11 mouse cellular contexts compared by ENCODE assay signal in the genomic region with DNA sequence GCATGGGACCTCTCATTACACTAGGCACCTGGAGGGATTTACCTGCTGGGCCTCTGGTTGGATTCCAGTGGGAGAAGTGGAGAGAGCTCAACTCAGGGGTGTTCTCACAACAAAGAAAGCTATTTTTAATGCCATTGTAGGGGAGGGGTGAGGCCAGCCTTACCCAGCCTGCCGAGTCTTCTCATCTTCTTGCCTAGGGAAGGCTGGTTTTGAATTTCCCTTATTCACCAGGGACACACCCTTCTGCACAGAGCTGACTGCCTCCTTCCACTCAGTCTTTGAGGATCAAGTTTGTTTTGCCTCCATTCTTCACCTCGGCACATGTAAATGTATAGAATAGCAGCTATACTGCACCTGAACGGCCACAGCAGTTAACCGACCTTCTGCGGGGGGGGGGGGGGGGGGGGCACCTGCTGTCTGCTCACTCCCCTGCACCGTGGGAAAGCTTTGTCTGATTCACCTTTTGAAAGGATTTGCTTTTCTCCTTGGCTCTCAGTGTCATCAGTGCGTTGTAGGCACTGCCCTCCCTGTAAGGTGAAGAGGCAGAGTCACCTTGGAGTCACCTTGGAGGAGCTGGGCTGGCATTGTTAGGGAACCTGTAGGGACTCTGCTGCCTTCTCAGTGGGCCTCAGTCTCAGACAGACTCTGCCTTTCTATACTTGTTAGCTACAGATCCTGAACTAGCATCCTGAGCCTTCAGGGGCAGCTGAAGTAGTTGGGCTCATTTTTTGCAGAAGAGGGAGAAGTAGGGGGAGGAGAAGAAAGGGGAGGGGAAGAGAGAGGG. TPM values are rescaled to one million over a fixed set of nuclear protein-coding genes. Genes with fewer than 3 reads are reported as not detected.
DNase-seq lines count a peak whose midpoint lies in the region; ATAC-seq lines count a peak whose summit lies in the region.
"Had no signal": no experiment of that assay in that cellular context is flagged by ENCODE, and none has a peak within 500 bp of the region (broad histone marks: within the 10 kb centered on the region; RNA-seq: fewer than 3 reads in every experiment).

No protein-coding gene starts in this region.

- peak; percentile 64 for ATAC-seq in kidney, embryonic 16.5 days (ENCODE audit: low FRiP score, low TSS enrichment)
- ATAC-seq in embryonic facial prominence, embryonic 14.5 days (ENCODE audit: low read depth) = peak; percentile 92
- ATAC-seq in hindbrain, embryonic 16.5 days = peak; percentile 57
- ATAC-seq in neural tube, embryonic 15.5 days (ENCODE audit: low FRiP score) = 0 out of 2 replicates have a peak, but pooled peaks have one; percentile 58
- ATAC-seq: liver, embryonic 12.5 days had no signal

- H3K4me3 ChIP-seq in kidney, embryonic 16.5 days (ENCODE audit: low read length) = no peak overlapping the region
- H3K4me3 ChIP-seq in embryonic facial prominence, embryonic 14.5 days (ENCODE audit: low read depth, low read length) = no peak overlapping the region
- no peak overlapping the region for H3K4me3 ChIP-seq in hindbrain, embryonic 16.5 days (ENCODE audit: low read length)
- no peak overlapping the region for H3K4me3 ChIP-seq in neural tube, embryonic 15.5 days (replicated peaks)
- H3K4me3 ChIP-seq: liver, embryonic 12.5 days had no signal

- no peaks in the 10 kb centered on the region for H3K9me3 ChIP-seq in kidney, embryonic 16.5 days (ENCODE audit: low read length)
- no peaks in the 10 kb centered on the region for H3K9me3 ChIP-seq in embryonic facial prominence, embryonic 14.5 days (ENCODE audit: control insufficient read depth, low read length)
- no peaks in the 10 kb centered on the region for H3K9me3 ChIP-seq in hindbrain, embryonic 16.5 days (ENCODE audit: control insufficient read depth, low read length)
- H3K9me3 ChIP-seq in neural tube, embryonic 15.5 days (replicated peaks) = no peaks in the 10 kb centered on the region
- H3K9me3 ChIP-seq: liver, embryonic 12.5 days had no signal

- no peak overlapping the region for H3K9ac ChIP-seq in kidney, embryonic 16.5 days (replicated peaks; ENCODE audit: low read length)
- no peak overlapping the region for H3K9ac ChIP-seq in embryonic facial prominence, embryonic 14.5 days (ENCODE audit: low read depth, low read length)
- no peak overlapping the region for H3K9ac ChIP-seq in hindbrain, embryonic 16.5 days (ENCODE audit: low read depth, low read length)
- H3K9ac ChIP-seq in neural tube, embryonic 15.5 days (replicated peaks) = no peak overlapping the region
- H3K9ac ChIP-seq: liver, embryonic 12.5 days had no signal

- no peaks in the 10 kb centered on the region for H3K36me3 ChIP-seq in kidney, embryonic 16.5 days (ENCODE audit: insufficient read depth, low read length)
- no peaks in the 10 kb centered on the region for H3K36me3 ChIP-seq in embryonic facial prominence, embryonic 14.5 days (ENCODE audit: control insufficient read depth, insufficient read depth, low read length)
- no peaks in the 10 kb centered on the region for H3K36me3 ChIP-seq in hindbrain, embryonic 16.5 days (ENCODE audit: control insufficient read depth, insufficient read depth, low read length)
- H3K36me3 ChIP-seq in neural tube, embryonic 15.5 days = no peaks in the 10 kb centered on the region
- H3K36me3 ChIP-seq: liver, embryonic 12.5 days had no signal

- H3K4me1 ChIP-seq in kidney, embryonic 16.5 days (ENCODE audit: insufficient read depth, low read length) = peaks cover 44% of the 10 kb centered on the region
- H3K4me1 ChIP-seq in embryonic facial prominence, embryonic 14.5 days (ENCODE audit: control insufficient read depth, insufficient read depth, low read length) = peaks cover 24% of the 10 kb centered on the region
- H3K4me1 ChIP-seq in hindbrain, embryonic 16.5 days (ENCODE audit: control insufficient read depth, insufficient read depth, low read depth, low read length) = peaks cover 16% of the 10 kb centered on the region
- H3K4me1 ChIP-seq in neural tube, embryonic 15.5 days = peaks cover 18% of the 10 kb centered on the region
- H3K4me1 ChIP-seq: liver, embryonic 12.5 days had no signal

- no peaks in the 10 kb centered on the region for H3K27me3 ChIP-seq in kidney, embryonic 16.5 days (ENCODE audit: insufficient read depth, low read length)
- H3K27me3 ChIP-seq in embryonic facial prominence, embryonic 14.5 days (replicated peaks; ENCODE audit: control insufficient read depth, insufficient read depth, low read length) = no peaks in the 10 kb centered on the region
- H3K27me3 ChIP-seq in hindbrain, embryonic 16.5 days (replicated peaks; ENCODE audit: control insufficient read depth, insufficient read depth, low read length) = no peaks in the 10 kb centered on the region
- no peaks in the 10 kb centered on the region for H3K27me3 ChIP-seq in neural tube, embryonic 15.5 days (replicated peaks)

- peak overlapping the region; percentile 34 for H3K4me2 ChIP-seq in kidney, embryonic 16.5 days (replicated peaks; ENCODE audit: low read depth, low read length)
- peak overlapping the region; percentile 40 for H3K4me2 ChIP-seq in embryonic facial prominence, embryonic 14.5 days (ENCODE audit: low read depth, low read length)
- H3K4me2 ChIP-seq in hindbrain, embryonic 16.5 days (ENCODE audit: low read length) = peak overlapping the region; percentile 44
- no peak overlapping the region for H3K4me2 ChIP-seq in neural tube, embryonic 15.5 days
- H3K4me2 ChIP-seq: liver, embryonic 12.5 days had no signal

- H3K27ac ChIP-seq in kidney, embryonic 16.5 days (ENCODE audit: low read length) = peak overlapping the region; percentile 74
- peak overlapping the region; percentile 78 for H3K27ac ChIP-seq in embryonic facial prominence, embryonic 14.5 days (replicated peaks; ENCODE audit: low read depth, low read length)
- H3K27ac ChIP-seq in hindbrain, embryonic 16.5 days (ENCODE audit: low read depth, low read length) = peak overlapping the region; percentile 8; the same call in 1 of the 2 replicates
- peak overlapping the region; percentile 28 for H3K27ac ChIP-seq in neural tube, embryonic 15.5 days (replicated peaks)
- H3K27ac ChIP-seq: liver, embryonic 12.5 days had no signal

- no peak for DNase-seq in kidney, postnatal 4 days
- DNase-seq in embryonic facial prominence, embryonic 14.5 days (ENCODE audit: low spot score) = peak; percentile 90
- no peak for DNase-seq in layer of hippocampus, adult 8-10 months (ENCODE audit: low spot score in 2 of 2)
- DNase-seq in layer of hippocampus, postnatal 10 days (ENCODE audit: low spot score in 2 of 2) = no peak
- DNase-seq in lung, postnatal 25 days (ENCODE audit: low spot score) = no peak
- DNase-seq: layer of hippocampus, adult 9-11 months; right cerebral cortex, postnatal 14 days had no signal

- WGBS in kidney, embryonic 16.5 days = 11% methylated on average over 6 of the region's 7 CpGs
- 13% methylated on average over 5 of the region's 7 CpGs for WGBS in embryonic facial prominence, embryonic 14.5 days
- WGBS in hindbrain, embryonic 16.5 days = 20% methylated on average over 7 of the region's 7 CpGs
- 16% methylated on average over 7 of the region's 7 CpGs for WGBS in neural tube, embryonic 15.5 days

RNA-seq across cellular contexts. Expression of gene Parva, which starts 10.4 kb away (rescaled TPM):
- polyA plus RNA-seq in kidney, embryonic 16.5 days (2015; fragmentation: Nextera tagmentation; extraction: Ambion mirVana) = 120 and 126 TPM in 2 replicates
- polyA plus RNA-seq in embryonic facial prominence, embryonic 14.5 days (2014; fragmentation: Nextera tagmentation; extraction: Ambion mirVana) = 93.4 and 95.4 TPM in 2 replicates
- 28.5 and 34.3 TPM in 2 replicates for polyA plus RNA-seq in hindbrain, embryonic 16.5 days (2015; fragmentation: Nextera tagmentation; extraction: Ambion mirVana)
- polyA plus RNA-seq in neural tube, embryonic 15.5 days (2015; fragmentation: Nextera tagmentation; extraction: Ambion mirVana) = 23.7 and 33.5 TPM in 2 replicates
- total RNA-seq in layer of hippocampus, adult 8-10 months (2022) = 10 to 100 TPM; 46.5 to 50.9 (median 50.4) TPM
- total RNA-seq in layer of hippocampus, postnatal 10 days (2021) = 10 to 100 TPM; 50.9 to 56.0 TPM

Comparison
In these comparisons a context has a peak if more than half of its experiments do, and no peak if none do; other contexts are left out.
1. H3K27ac ChIP-seq: peak in every context shown above with its lines; median percentile 78 in embryonic facial prominence, embryonic 14.5 days; 74 in kidney, embryonic 16.5 days; 28 in neural tube, embryonic 15.5 days; 8 in hindbrain, embryonic 16.5 days.